Mouse (Mus musculus): Measurements from ENCODE around the gene Slc36a4. TPM values are rescaled to one million over a fixed set of nuclear protein-coding genes. Genes with fewer than 3 reads are reported as not detected.

The Slc36a4 gene
- polyA plus RNA-seq (2015; fragmentation: Nextera tagmentation; extraction: Ambion mirVana) = 8.0 and 8.8 TPM in 2 replicates

GRCm38 (mm10) chr9:15709599-15710381, at the start of gene Slc36a4:
TSS of gene Slc36a4 (plus strand) at chr9:15709738.
- Histone ChIP-seq H3K4me1 (replicated peaks) (peaks cover 3% of the 10 kb centered on the region; the same call in 1 of the 2 replicates), H3K36me3 (no peaks in the 10 kb centered on the region), H3K27ac (peak within 1 kb of the TSS; percentile 58), H3K4me2 (replicated peaks) (peak within 1 kb of the TSS; percentile 89), H3K27me3 (replicated peaks) (no peaks in the 10 kb centered on the region), H3K4me3 (replicated peaks) (peak within 1 kb of the TSS; percentile 73), H3K9me3 (no peaks in the 10 kb centered on the region), H3K9ac (peak within 1 kb of the TSS; percentile 76)
- ATAC-seq = peak; percentile 92
- under 1% methylated on average over 72 of the region's 75 CpGs for WGBS

- no peak for ATAC-seq
- Histone ChIP-seq H3K9ac (no peak overlapping the region), H3K9me3 (no peaks in the 10 kb centered on the region), H3K27me3 (replicated peaks) (no peaks in the 10 kb centered on the region), H3K36me3 (no peaks in the 10 kb centered on the region), H3K4me3 (replicated peaks) (no peak overlapping the region), H3K4me2 (replicated peaks) (no peak overlapping the region), H3K27ac (no peak overlapping the region), H3K4me1 (replicated peaks) (no peaks in the 10 kb centered on the region)
- WGBS = 78% methylated on average over 7 of the region's 7 CpGs
These were observed 44.9 kb upstream of the Slc36a4 start for GRCm38 (mm10) chr9:15664606-15665005.

- H3K9me3 ChIP-seq = no peaks in the 10 kb centered on the region
- no peaks in the 10 kb centered on the region for H3K36me3 ChIP-seq
- no peak overlapping the region for H3K4me3 ChIP-seq (replicated peaks)
- no peak overlapping the region for H3K9ac ChIP-seq
- no peaks in the 10 kb centered on the region for H3K4me1 ChIP-seq (replicated peaks)
- ATAC-seq = no peak
- no peaks in the 10 kb centered on the region for H3K27me3 ChIP-seq (replicated peaks)
- 46% methylated on average over 3 of the region's 3 CpGs for WGBS
- no peak overlapping the region for H3K27ac ChIP-seq
- no peak overlapping the region for H3K4me2 ChIP-seq (replicated peaks)
These were observed 40.1 kb upstream of the Slc36a4 start for GRCm38 (mm10) chr9:15669452-15669851.

- Histone ChIP-seq H3K4me2 (replicated peaks) (no peak overlapping the region), H3K27me3 (replicated peaks) (no peaks in the 10 kb centered on the region), H3K9ac (no peak overlapping the region), H3K4me3 (replicated peaks) (no peak overlapping the region), H3K27ac (no peak overlapping the region), H3K36me3 (no peaks in the 10 kb centered on the region), H3K9me3 (no peaks in the 10 kb centered on the region), H3K4me1 (replicated peaks) (no peaks in the 10 kb centered on the region)
- 18% methylated on average over 5 of the region's 5 CpGs for WGBS
- peak; percentile 68 for ATAC-seq
These were observed 39.5 kb upstream of the Slc36a4 start for GRCm38 (mm10) chr9:15670002-15670527.

GRCm38 (mm10) chr9:15672251-15672650, 37.3 kb upstream of the Slc36a4 start:
- H3K9me3 ChIP-seq = no peaks in the 10 kb centered on the region
- H3K4me3 ChIP-seq (replicated peaks) = no peak overlapping the region
- H3K4me1 ChIP-seq (replicated peaks) = no peaks in the 10 kb centered on the region
- no peaks in the 10 kb centered on the region for H3K27me3 ChIP-seq (replicated peaks)
- H3K27ac ChIP-seq = no peak overlapping the region
- ATAC-seq = no peak
- H3K4me2 ChIP-seq (replicated peaks) = no peak overlapping the region
- no peak overlapping the region for H3K9ac ChIP-seq
- no peaks in the 10 kb centered on the region for H3K36me3 ChIP-seq
- WGBS = 35% methylated on average over 1 of the region's 1 CpGs

GRCm38 (mm10) chr9:15681855-15682466, 27.6 kb upstream of the Slc36a4 start:
- no peak overlapping the region for H3K27ac ChIP-seq
- no peak overlapping the region for H3K9ac ChIP-seq

GRCm38 (mm10) chr9:15685215-15685614, 24.3 kb upstream of the Slc36a4 start:
- Histone ChIP-seq H3K4me3 (replicated peaks) (no peak overlapping the region), H3K36me3 (no peaks in the 10 kb centered on the region), H3K9me3 (no peaks in the 10 kb centered on the region), H3K9ac (no peak overlapping the region), H3K27me3 (replicated peaks) (no peaks in the 10 kb centered on the region), H3K4me1 (replicated peaks) (no peaks in the 10 kb centered on the region), H3K4me2 (replicated peaks) (no peak overlapping the region), H3K27ac (no peak overlapping the region)
- peak; percentile 44; the same call in 1 of the 2 replicates for ATAC-seq
- WGBS = 11% methylated on average over 4 of the region's 4 CpGs

More at GRCm38 (mm10) chr9:15681855-15682466, 27.6 kb upstream of the Slc36a4 start:
- H3K36me3 ChIP-seq = no peaks in the 10 kb centered on the region
- 22% methylated on average over 2 of the region's 2 CpGs for WGBS
- peak; percentile 85 for ATAC-seq
- H3K9me3 ChIP-seq = no peaks in the 10 kb centered on the region
- no peaks in the 10 kb centered on the region for H3K4me1 ChIP-seq (replicated peaks)
- no peak overlapping the region for H3K4me2 ChIP-seq (replicated peaks)
- H3K4me3 ChIP-seq (replicated peaks) = no peak overlapping the region
- no peaks in the 10 kb centered on the region for H3K27me3 ChIP-seq (replicated peaks)

- H3K9me3 ChIP-seq = no peaks in the 10 kb centered on the region
- no peak for ATAC-seq
- WGBS = 89% methylated on average over 5 of the region's 5 CpGs
- H3K27me3 ChIP-seq (replicated peaks) = no peaks in the 10 kb centered on the region
- H3K27ac ChIP-seq = no peak overlapping the region
- H3K4me3 ChIP-seq (replicated peaks) = no peak overlapping the region
- H3K36me3 ChIP-seq = no peaks in the 10 kb centered on the region
- H3K4me2 ChIP-seq (replicated peaks) = no peak overlapping the region
- H3K4me1 ChIP-seq (replicated peaks) = no peaks in the 10 kb centered on the region
- H3K9ac ChIP-seq = no peak overlapping the region
These were observed 22.2 kb upstream of the Slc36a4 start for GRCm38 (mm10) chr9:15687358-15687757.

- Histone ChIP-seq H3K9me3 (no peaks in the 10 kb centered on the region), H3K4me2 (replicated peaks) (no peak overlapping the region), H3K4me3 (replicated peaks) (no peak overlapping the region), H3K36me3 (no peaks in the 10 kb centered on the region), H3K27ac (no peak overlapping the region), H3K9ac (no peak overlapping the region), H3K4me1 (replicated peaks) (no peaks in the 10 kb centered on the region), H3K27me3 (replicated peaks) (no peaks in the 10 kb centered on the region)
- 54% methylated on average over 4 of the region's 4 CpGs for WGBS
- ATAC-seq = no peak
These were observed 15.7 kb upstream of the Slc36a4 start for GRCm38 (mm10) chr9:15693847-15694246.

GRCm38 (mm10) chr9:15694989-15695388, 14.5 kb upstream of the Slc36a4 start:
- no peaks in the 10 kb centered on the region for H3K4me1 ChIP-seq (replicated peaks)
- no peaks in the 10 kb centered on the region for H3K27me3 ChIP-seq (replicated peaks)
- no peaks in the 10 kb centered on the region for H3K9me3 ChIP-seq
- H3K4me3 ChIP-seq (replicated peaks) = no peak overlapping the region
- H3K36me3 ChIP-seq = no peaks in the 10 kb centered on the region
- no peak overlapping the region for H3K9ac ChIP-seq
- no peak overlapping the region for H3K4me2 ChIP-seq (replicated peaks)
- no peak overlapping the region for H3K27ac ChIP-seq
- ATAC-seq = no peak
- WGBS = 54% methylated on average over 5 of the region's 5 CpGs

GRCm38 (mm10) chr9:15705706-15706105, 3.8 kb upstream of the Slc36a4 start:
- H3K27ac ChIP-seq = no peak overlapping the region
- no peaks in the 10 kb centered on the region for H3K9me3 ChIP-seq
- no peak for ATAC-seq
- H3K36me3 ChIP-seq = no peaks in the 10 kb centered on the region
- 77% methylated on average over 10 of the region's 10 CpGs for WGBS
- no peak overlapping the region for H3K4me3 ChIP-seq (replicated peaks)
- H3K4me1 ChIP-seq (replicated peaks) = peaks cover 3% of the 10 kb centered on the region; the same call in 1 of the 2 replicates
- H3K27me3 ChIP-seq (replicated peaks) = no peaks in the 10 kb centered on the region
- H3K9ac ChIP-seq = no peak overlapping the region
- no peak overlapping the region for H3K4me2 ChIP-seq (replicated peaks)

- H3K9ac ChIP-seq = peak overlapping the region; percentile 76
- WGBS = 16% methylated on average over 14 of the region's 14 CpGs
- peak overlapping the region; percentile 73 for H3K4me3 ChIP-seq (replicated peaks)
- H3K27ac ChIP-seq = peak overlapping the region; percentile 58; the same call in 1 of the 2 replicates
- ATAC-seq = peak; percentile 58
- H3K4me2 ChIP-seq (replicated peaks) = peak overlapping the region; percentile 89
- H3K4me1 ChIP-seq (replicated peaks) = peaks cover 3% of the 10 kb centered on the region; the same call in 1 of the 2 replicates
- H3K9me3 ChIP-seq = no peaks in the 10 kb centered on the region
- no peaks in the 10 kb centered on the region for H3K27me3 ChIP-seq (replicated peaks)
- H3K36me3 ChIP-seq = no peaks in the 10 kb centered on the region
These were observed 449 bp upstream of the Slc36a4 start for GRCm38 (mm10) chr9:15708979-15709598.

Data from intestine, embryonic 15.5 days (tissue).